ENCODE assay signal across 10 mouse cellular contexts in genomic region chr10:60328963-60329650, GRCm38 (mm10). TPM values are rescaled to one million over a fixed set of nuclear protein-coding genes. Genes with fewer than 3 reads are reported as not detected.
A peak's percentile ranks its signal among the peaks of the same experiment; 100 is the strongest.
DNase-seq lines count a peak whose midpoint lies in the region; ATAC-seq and TF ChIP-seq lines count a peak whose summit lies in the region.
"Had no signal": no experiment of that assay in that cellular context is flagged by ENCODE, and none has a peak within 500 bp of the region (broad histone marks: within the 10 kb centered on the region; RNA-seq: fewer than 3 reads in every experiment).

No protein-coding gene starts in this region.

- peak; percentile 33; the same call in 1 of the 2 replicates for ATAC-seq in stomach, postnatal 0 days (ENCODE audit: low FRiP score, low TSS enrichment)

- H3K9me3 ChIP-seq in stomach, postnatal 0 days (ENCODE audit: control insufficient read depth, low read length) = no peaks in the 10 kb centered on the region
- H3K9me3 ChIP-seq in heart, embryonic 10.5 days = no peaks in the 10 kb centered on the region
- H3K9me3 ChIP-seq: forebrain, embryonic 12.5 days had no signal

- H3K9ac ChIP-seq in stomach, postnatal 0 days (ENCODE audit: low read length) = no peak overlapping the region
- H3K9ac ChIP-seq: forebrain, embryonic 12.5 days had no signal

- no peak for TF ChIP-seq EP300 in stomach, postnatal 0 days (optimal IDR thresholded peaks at IDR 0.05)

- H3K4me3 ChIP-seq in stomach, postnatal 0 days (ENCODE audit: low read depth, low read length) = no peak overlapping the region
- no peak overlapping the region for H3K4me3 ChIP-seq in heart, embryonic 10.5 days
- H3K4me3 ChIP-seq: forebrain, embryonic 12.5 days had no signal

- TF ChIP-seq CTCF in stomach, postnatal 0 days (IDR thresholded peaks at IDR 0.05; ENCODE audit: low read depth) = no peak

- H3K4me2 ChIP-seq in stomach, postnatal 0 days (replicated peaks; ENCODE audit: low read depth) = no peak overlapping the region
- H3K4me2 ChIP-seq: forebrain, embryonic 12.5 days had no signal

- intact Hi-C loops in left cerebral cortex, postnatal 4 days (cut with DNase I) = no loop called here

- H3K27ac ChIP-seq in stomach, postnatal 0 days (replicated peaks) = no peak overlapping the region
- no peak overlapping the region for H3K27ac ChIP-seq in heart, embryonic 10.5 days
- H3K27ac ChIP-seq: forebrain, embryonic 12.5 days had no signal

- no peaks in the 10 kb centered on the region for H3K27me3 ChIP-seq in stomach, postnatal 0 days (ENCODE audit: control insufficient read depth, insufficient read depth, low read length)
- H3K27me3 ChIP-seq in heart, embryonic 10.5 days (ENCODE audit: insufficient read depth, poor library complexity, severe bottlenecking) = 0 out of 2 replicates have a peak, but pooled peaks cover 7% of the 10 kb centered on the region
- H3K27me3 ChIP-seq: forebrain, embryonic 12.5 days had no signal

- DNase-seq in cerebellum, postnatal 10 days = peak; percentile 44 to 58
- DNase-seq in cerebellum, adult 9-11 months = no peak
- peak; percentile 44 for DNase-seq in left cerebral cortex, postnatal 4 days
- DNase-seq in left cerebral cortex, adult 8-10 months (ENCODE audit: low spot score in 2 of 2) = no peak
- peak; percentile 19 for DNase-seq in right cerebral cortex, postnatal 4 days
- DNase-seq in right cerebral cortex, postnatal 25 days = no peak
- DNase-seq in stomach, postnatal 0 days (ENCODE audit: low spot score) = peak; percentile 46
- DNase-seq in heart, embryonic 10.5 days (ENCODE audit: low spot score) = no peak
- DNase-seq: kidney, adult 18-20 months had no signal

- WGBS in stomach, postnatal 0 days = 42% methylated on average over 11 of the region's 11 CpGs
- WGBS in heart, embryonic 10.5 days = 69% methylated on average over 11 of the region's 11 CpGs

- H3K4me1 ChIP-seq in stomach, postnatal 0 days (replicated peaks; ENCODE audit: control insufficient read depth, insufficient read depth) = no peaks in the 10 kb centered on the region; the same call in 1 of the 2 replicates
- H3K4me1 ChIP-seq in heart, embryonic 10.5 days = peaks cover 30% of the 10 kb centered on the region

- H3K36me3 ChIP-seq in stomach, postnatal 0 days (ENCODE audit: control insufficient read depth, insufficient read depth, low read length) = no peaks in the 10 kb centered on the region
- no peaks in the 10 kb centered on the region for H3K36me3 ChIP-seq in heart, embryonic 10.5 days
- H3K36me3 ChIP-seq: forebrain, embryonic 12.5 days had no signal

RNA-seq across cellular contexts. Expression of gene Vsir, which starts 17.5 kb away (rescaled TPM):
- total RNA-seq in left cerebral cortex, postnatal 4 days (2021) = 1 to 10 TPM; 5.8 to 6.4 TPM
- total RNA-seq in left cerebral cortex, adult 8-10 months (2022) = 10 to 100 TPM; 20.2 to 54.7 (median 33.7) TPM
- 4.2 and 4.3 TPM in 2 replicates for polyA plus RNA-seq in stomach, postnatal 0 days (2015; fragmentation: Nextera tagmentation; extraction: Ambion mirVana)
- 1.4 and 2.2 TPM in 2 replicates for polyA plus RNA-seq in heart, embryonic 10.5 days (2016; fragmentation: Nextera tagmentation; extraction: Ambion mirVana)

RNA-seq across cellular contexts. Expression of gene Psap, which starts 51.7 kb away (rescaled TPM):
- 100 to 1,000 TPM; 700 to 775 TPM for total RNA-seq in left cerebral cortex, postnatal 4 days (2021)
- 1,000 to 10,000 TPM; 1,605 to 1,722 (median 1,654) TPM for total RNA-seq in left cerebral cortex, adult 8-10 months (2022)
- 128 and 129 TPM in 2 replicates for polyA plus RNA-seq in stomach, postnatal 0 days (2015; fragmentation: Nextera tagmentation; extraction: Ambion mirVana)
- polyA plus RNA-seq in heart, embryonic 10.5 days (2016; fragmentation: Nextera tagmentation; extraction: Ambion mirVana) = 74.3 and 75.2 TPM in 2 replicates

Comparison
In these comparisons a context has a peak if more than half of its experiments do, and no peak if none do; other contexts are left out.
1. DNase-seq: peak in cerebellum, postnatal 10 days (2 of 2), left cerebral cortex, postnatal 4 days (single experiment), right cerebral cortex, postnatal 4 days (single experiment) and stomach, postnatal 0 days (single experiment); none in cerebellum, adult 9-11 months (single experiment), left cerebral cortex, adult 8-10 months (0 of 2), right cerebral cortex, postnatal 25 days (single experiment) and heart, embryonic 10.5 days (single experiment).